Mouse (Mus musculus) cerebellum, adult 2 months (tissue): ENCODE results near the gene Med16.

Source experiments
- CTCF ChIP-seq: fragments of 200-500 bp; IDR thresholded peaks from 2 replicates; pipeline ENCODE4 v1.5.1; 2011; ENCODE audit warnings: low read depth, mild to moderate bottlenecking, control low read depth, low read length, moderate library complexity, borderline replicate concordance; ENCODE audit not compliant: insufficient read depth
- POLR2A ChIP-seq: fragments of 200-500 bp; IDR thresholded peaks from 2 replicates; pipeline ENCODE4 v1.6.1; 2011; ENCODE audit warnings: low read length, control low read depth, borderline replicate concordance; ENCODE audit not compliant: insufficient read depth

DNA sequence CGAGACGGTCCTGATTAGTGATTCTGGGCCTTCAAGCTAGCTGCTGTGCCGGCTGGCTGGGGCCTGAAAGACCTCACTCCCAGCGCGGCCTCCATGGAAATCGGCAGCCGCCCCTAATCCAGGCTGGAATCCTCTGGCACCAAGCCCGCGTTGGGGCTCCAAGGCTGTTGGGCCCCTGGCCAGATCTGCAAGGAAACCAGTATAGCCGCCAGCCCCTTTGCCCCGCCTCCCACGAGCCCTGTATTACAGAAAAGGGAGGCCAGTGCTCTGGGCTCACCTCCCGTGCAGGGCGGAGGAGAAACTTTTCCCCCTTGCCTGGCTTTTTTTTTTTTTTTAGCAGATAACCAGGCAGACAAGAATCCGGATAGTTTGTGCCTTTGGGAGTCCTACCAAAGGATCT lies 55.3 kb downstream of the Med16 start:
- no peak for TF ChIP-seq POLR2A
- no peak for TF ChIP-seq CTCF
